Mouse (Mus musculus): ENCODE measurements around the gene Kif1a. TPM values are rescaled to one million over a fixed set of nuclear protein-coding genes. Genes with fewer than 3 reads are reported as not detected.

Kif1a gene
- total and polyA plus RNA-seq, 3 experiments, result not detected

DNA sequence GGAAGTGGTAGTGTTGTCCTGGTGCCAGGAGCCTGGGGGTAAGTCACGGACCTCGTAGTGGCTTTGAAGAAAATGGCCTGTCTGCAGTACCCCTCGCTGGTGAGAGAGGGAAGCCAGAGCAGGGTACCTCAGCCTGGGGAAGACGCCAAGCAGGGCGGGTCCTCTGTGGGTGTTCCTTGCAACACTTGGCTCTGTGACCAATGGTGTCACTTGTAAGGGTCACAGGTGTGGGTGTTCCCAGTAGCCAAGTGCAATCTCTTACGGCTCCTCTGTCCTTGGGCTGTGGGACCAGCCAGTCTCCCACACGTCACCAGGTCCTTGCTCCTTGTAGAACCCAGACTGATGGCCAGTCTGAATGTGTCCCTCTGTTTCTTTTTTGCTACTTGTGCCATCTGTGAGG, 95.7 kb downstream of the Kif1a start, which contains the start of gene Aqp12:
Aqp12 (plus strand) TSS at position 274 of the 400 bp plus-strand sequence.
- H3K4me3 ChIP-seq (ENCODE audit: control insufficient read depth in 1 of 2, insufficient read depth in 1 of 2, low read depth in 2 of 2, low read length in 2 of 2), result no peak within 1 kb of the TSS
- H3K27me3 ChIP-seq (ENCODE audit: control insufficient read depth in 1 of 2, insufficient read depth in 2 of 2, low read length in 2 of 2), result no peaks in the 10 kb centered on the region
- no peaks in the 10 kb centered on the region for H3K36me3 ChIP-seq (ENCODE audit: control insufficient read depth in 1 of 2, insufficient read depth in 2 of 2, low read length in 2 of 2)
- DNase-seq (ENCODE audit: low read depth, low spot score), result no peak
- H3K27ac ChIP-seq (ENCODE audit: control insufficient read depth, low read depth, low read length), result no peak within 1 kb of the TSS
- no peaks in the 10 kb centered on the region for H3K4me1 ChIP-seq (ENCODE audit: control insufficient read depth in 1 of 2, insufficient read depth in 2 of 2, low read length in 2 of 2)
- H3K9me3 ChIP-seq (replicated peaks; ENCODE audit: insufficient read depth, low read length), result no peaks in the 10 kb centered on the region
- no peaks in the 10 kb centered on the region for H3K79me2 ChIP-seq (ENCODE audit: control insufficient read depth, insufficient read depth, low read length, poor library complexity)
- H3K9ac ChIP-seq (ENCODE audit: control insufficient read depth, low read depth, low read length, poor library complexity, severe bottlenecking), result no peak within 1 kb of the TSS
- TF ChIP-seq TAL1 (IDR thresholded peaks at IDR 0.05; ENCODE audit: low read length), result no peak
- TF ChIP-seq BHLHE40 (IDR thresholded peaks at IDR 0.05; ENCODE audit: borderline replicate concordance, low read depth, low read length), result no peak
- TF ChIP-seq MEF2A (IDR thresholded peaks at IDR 0.05; ENCODE audit: extremely low read depth, insufficient replicate concordance, low read depth, low read length, poor library complexity, severe bottlenecking), result no peak
- TF ChIP-seq TBP (IDR thresholded peaks at IDR 0.05; ENCODE audit: low read depth, low read length), result no peak
- TF ChIP-seq MAZ (IDR thresholded peaks at IDR 0.05; ENCODE audit: low read depth, low read length), result no peak
- TF ChIP-seq MAX (IDR thresholded peaks at IDR 0.05; ENCODE audit: low read length), result no peak
- no peak for TF ChIP-seq CTCF (IDR thresholded peaks at IDR 0.05 in 2 of 3, conservative IDR thresholded peaks at IDR 0.05 in 1 of 3; ENCODE audit: control insufficient read depth in 1 of 3, insufficient read depth in 1 of 3, low read depth in 2 of 3, low read length in 3 of 3, poor library complexity in 1 of 3, severe bottlenecking in 1 of 3)
- no peak for TF ChIP-seq NELFE (IDR thresholded peaks at IDR 0.05; ENCODE audit: low read depth, low read length)
- TF ChIP-seq MYB (IDR thresholded peaks at IDR 0.05; ENCODE audit: low read depth, low read length), result no peak
- TF ChIP-seq RAD21 (IDR thresholded peaks at IDR 0.05; ENCODE audit: low read depth, low read length), result no peak
- no peak for TF ChIP-seq ZNF384 (IDR thresholded peaks at IDR 0.05; ENCODE audit: low read depth, low read length)

DNA sequence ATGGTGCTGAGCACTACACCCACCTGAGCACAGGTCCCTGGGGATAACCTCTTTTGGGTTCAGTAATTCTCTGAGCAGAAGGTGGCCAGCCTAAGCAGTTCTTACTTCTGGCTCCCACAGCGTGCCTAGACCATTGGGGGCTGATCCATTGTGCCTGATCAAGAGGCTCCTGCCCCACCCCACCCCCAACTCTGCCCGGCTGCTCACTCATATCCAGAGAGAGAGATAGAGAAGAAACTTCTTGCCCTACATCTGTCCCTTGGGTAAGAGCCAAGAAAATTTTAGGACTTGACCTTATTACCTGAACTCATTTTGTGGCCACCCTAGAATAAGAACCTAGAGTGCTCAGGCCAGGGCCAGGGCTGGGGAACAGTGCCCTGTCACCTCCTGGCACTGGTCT, 108.9 kb downstream of the Kif1a start:
- Histone ChIP-seq H3K79me2 (ENCODE audit: control insufficient read depth, insufficient read depth, low read length, poor library complexity) (no peaks in the 10 kb centered on the region), H3K4me3 (ENCODE audit: control insufficient read depth in 1 of 2, insufficient read depth in 1 of 2, low read depth in 2 of 2, low read length in 2 of 2) (no peak overlapping the region), H3K36me3 (ENCODE audit: control insufficient read depth in 1 of 2, insufficient read depth in 2 of 2, low read length in 2 of 2) (no peaks in the 10 kb centered on the region), H3K9ac (ENCODE audit: control insufficient read depth, low read depth, low read length, poor library complexity, severe bottlenecking) (no peak overlapping the region), H3K27ac (ENCODE audit: control insufficient read depth, low read depth, low read length) (no peak overlapping the region), H3K27me3 (ENCODE audit: control insufficient read depth in 1 of 2, insufficient read depth in 2 of 2, low read length in 2 of 2) (no peaks in the 10 kb centered on the region; a peak in 1 of 4 replicates), H3K4me1 (ENCODE audit: control insufficient read depth in 1 of 2, insufficient read depth in 2 of 2, low read length in 2 of 2) (no peaks in the 10 kb centered on the region), H3K9me3 (replicated peaks; ENCODE audit: insufficient read depth, low read length) (no peaks in the 10 kb centered on the region)
- DNase-seq (ENCODE audit: low read depth, low spot score), result no peak
- TF ChIP-seq MAX (IDR thresholded peaks at IDR 0.05; ENCODE audit: low read length) (no peak), ZMIZ1 (IDR thresholded peaks at IDR 0.05; ENCODE audit: low read depth, low read length) (no peak), KAT2A (conservative IDR thresholded peaks at IDR 0.05; ENCODE audit: low read depth, low read length) (no peak)

DNA sequence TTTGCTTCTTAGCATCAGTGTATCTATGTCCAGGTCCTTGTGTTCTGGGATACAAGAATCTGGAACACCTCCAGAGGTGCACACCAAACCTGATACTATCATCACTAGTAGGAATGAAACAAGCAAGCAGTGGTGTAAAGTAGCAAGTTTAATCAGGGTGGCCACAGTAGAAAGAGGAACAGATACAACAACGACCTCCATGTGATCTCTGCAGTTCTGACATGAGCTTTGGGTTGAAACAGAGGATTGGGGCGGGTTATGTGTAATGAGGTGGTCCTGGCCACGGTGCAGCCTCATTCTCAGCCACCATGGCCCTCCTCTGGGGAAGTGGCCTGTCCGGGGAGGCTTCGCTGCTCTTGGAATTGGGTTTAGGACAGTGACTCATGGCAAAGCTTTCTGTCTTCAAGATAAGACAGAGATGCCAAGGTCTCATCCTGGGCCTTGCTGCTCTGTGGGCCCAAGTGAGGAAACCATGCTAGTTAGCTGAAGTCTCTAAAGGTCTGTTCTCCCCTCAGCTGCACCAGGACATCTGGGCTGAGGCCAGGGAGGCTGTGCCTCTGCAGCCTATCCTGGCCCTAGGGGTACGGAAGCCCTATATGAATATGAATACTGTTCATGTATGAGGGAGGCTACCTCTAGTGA, 109.4 kb downstream of the Kif1a start:
- Histone ChIP-seq H3K4me1 (ENCODE audit: control insufficient read depth in 1 of 2, insufficient read depth in 2 of 2, low read length in 2 of 2) (no peaks in the 10 kb centered on the region), H3K9me3 (replicated peaks; ENCODE audit: insufficient read depth, low read length) (no peaks in the 10 kb centered on the region), H3K9ac (ENCODE audit: control insufficient read depth, low read depth, low read length, poor library complexity, severe bottlenecking) (no peak overlapping the region), H3K27ac (ENCODE audit: control insufficient read depth, low read depth, low read length) (no peak overlapping the region), H3K4me3 (ENCODE audit: control insufficient read depth in 1 of 2, insufficient read depth in 1 of 2, low read depth in 2 of 2, low read length in 2 of 2) (no peak overlapping the region), H3K79me2 (ENCODE audit: control insufficient read depth, insufficient read depth, low read length, poor library complexity) (no peaks in the 10 kb centered on the region), H3K27me3 (ENCODE audit: control insufficient read depth in 1 of 2, insufficient read depth in 2 of 2, low read length in 2 of 2) (no peaks in the 10 kb centered on the region; a peak in 1 of 4 replicates), H3K36me3 (ENCODE audit: control insufficient read depth in 1 of 2, insufficient read depth in 2 of 2, low read length in 2 of 2) (no peaks in the 10 kb centered on the region)
- no peak for DNase-seq (ENCODE audit: low read depth, low spot score)
- TF ChIP-seq POLR2AphosphoS5 (IDR thresholded peaks at IDR 0.05; ENCODE audit: borderline replicate concordance, low read depth, low read length) (no peak), ZC3H11A (IDR thresholded peaks at IDR 0.05; ENCODE audit: low read depth, low read length) (no peak)

Data from MEL (cell line).